Mouse (Mus musculus) spleen, postnatal 36 days (tissue): ENCODE results near the gene 1700067P10Rik.
A peak's percentile ranks its signal among the peaks of the same experiment; 100 is the strongest.

ENCODE experiments used
- DNase-seq, 2 experiments: peaks; one replicate each; pipeline ENCODE4 v3.0.0; 2022; ENCODE audit warnings: low spot score in 2 of 2, mixed read lengths in 1 of 2

The 1700067P10Rik gene

DNA sequence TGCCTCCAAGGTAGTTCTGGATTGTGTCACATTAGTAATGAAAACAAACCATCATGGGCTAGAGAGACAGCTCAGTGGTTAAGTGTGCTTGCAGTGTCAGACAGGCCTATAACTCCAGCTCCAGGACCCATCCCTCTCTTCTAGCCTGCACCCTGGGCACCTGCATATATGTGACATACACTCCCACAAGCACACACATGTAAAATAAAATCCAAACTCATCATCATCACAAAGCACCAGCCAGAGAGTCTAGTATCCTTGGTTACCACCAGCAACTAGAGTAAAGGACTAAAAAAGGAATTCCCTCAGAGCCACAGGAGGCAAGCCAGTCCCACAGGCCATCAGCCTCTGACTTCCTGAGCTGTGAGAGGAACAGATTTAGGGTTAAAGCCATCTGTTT is at the start of gene 1700067P10Rik:
TSS of gene 1700067P10Rik (plus strand) at position 301 of the 400 bp plus-strand sequence.
- no peak for DNase-seq

DNA sequence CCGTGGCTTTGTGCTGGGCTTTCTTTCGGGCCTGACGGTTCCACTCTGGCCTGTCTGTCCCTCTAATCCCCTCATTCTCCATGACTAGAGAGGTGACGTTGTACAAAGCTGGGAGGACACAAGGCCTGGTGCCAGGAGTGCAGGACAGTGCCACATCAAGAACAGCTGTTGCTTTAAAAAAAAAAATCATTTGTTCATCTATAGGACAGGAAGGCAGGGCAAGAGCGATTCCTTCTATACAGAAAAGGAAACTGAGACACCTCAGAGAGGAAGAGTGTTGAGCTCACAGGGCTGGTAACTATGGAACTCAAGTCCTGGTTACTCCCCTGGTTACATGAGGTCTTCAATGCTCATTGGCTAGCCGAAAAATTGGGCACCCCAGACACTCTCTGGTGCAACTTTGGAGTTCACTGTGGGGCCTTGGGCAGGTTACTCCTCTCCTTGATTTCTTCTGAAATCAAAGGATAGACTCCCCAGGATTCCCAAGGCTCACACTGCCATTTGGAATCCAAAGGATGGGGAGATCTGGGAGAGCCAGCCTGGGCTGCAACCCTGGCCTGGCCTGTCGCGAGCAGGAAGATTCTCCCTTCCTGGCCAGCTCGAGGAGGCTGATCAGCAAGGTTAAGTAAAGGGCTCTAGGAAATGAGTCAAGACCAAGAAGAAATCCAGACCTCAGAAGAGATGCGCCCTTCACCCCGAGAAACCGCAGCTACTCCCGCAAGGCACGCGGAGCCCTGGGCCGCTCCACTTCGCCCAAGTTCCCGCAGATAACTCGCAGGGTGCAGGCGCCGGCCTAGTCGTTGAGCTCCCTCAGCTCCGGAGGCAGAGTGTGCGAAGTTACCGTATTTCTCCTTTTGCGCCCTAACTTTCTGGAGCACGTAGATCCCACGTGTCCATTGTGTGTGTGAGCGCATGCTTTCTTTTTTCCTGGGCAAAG is 47.5 kb upstream of the 1700067P10Rik start:
- DNase-seq = peak; percentile 25 to 38

DNA sequence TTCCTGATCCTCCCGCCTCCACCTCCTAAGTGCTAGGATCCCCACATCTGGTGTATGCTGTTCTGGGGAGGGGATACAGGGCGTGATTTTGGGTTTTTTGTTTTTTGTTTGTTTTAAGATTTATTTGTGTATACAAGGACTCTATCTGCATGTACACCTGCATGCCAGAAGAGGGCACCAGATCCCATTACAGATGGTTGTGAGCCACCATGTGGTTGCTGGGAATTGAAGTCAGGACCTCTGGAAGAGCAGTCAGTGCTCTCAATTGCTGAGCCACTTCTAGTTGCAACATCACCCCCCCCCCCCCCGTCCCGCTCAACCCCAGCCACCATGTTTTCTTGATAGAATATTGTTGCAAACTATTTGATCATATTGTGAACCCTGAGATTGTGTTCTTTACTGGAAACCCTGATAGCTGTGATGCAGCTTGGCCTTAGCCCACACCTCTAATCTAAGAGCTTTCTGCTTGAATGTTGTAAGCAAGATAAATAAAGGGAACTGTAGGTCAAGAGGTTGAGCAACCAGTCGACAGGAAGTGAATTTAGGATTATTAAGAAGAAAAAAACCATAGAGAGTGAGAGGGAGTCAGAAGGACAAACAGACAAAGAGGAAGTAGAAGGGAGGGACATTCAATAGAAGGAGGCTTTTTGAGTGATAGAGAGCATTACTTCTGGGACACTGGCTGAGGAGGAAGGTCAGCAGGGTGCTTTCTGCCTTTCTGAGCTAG is 45.8 kb upstream of the 1700067P10Rik start:
- DNase-seq = no peak

DNA sequence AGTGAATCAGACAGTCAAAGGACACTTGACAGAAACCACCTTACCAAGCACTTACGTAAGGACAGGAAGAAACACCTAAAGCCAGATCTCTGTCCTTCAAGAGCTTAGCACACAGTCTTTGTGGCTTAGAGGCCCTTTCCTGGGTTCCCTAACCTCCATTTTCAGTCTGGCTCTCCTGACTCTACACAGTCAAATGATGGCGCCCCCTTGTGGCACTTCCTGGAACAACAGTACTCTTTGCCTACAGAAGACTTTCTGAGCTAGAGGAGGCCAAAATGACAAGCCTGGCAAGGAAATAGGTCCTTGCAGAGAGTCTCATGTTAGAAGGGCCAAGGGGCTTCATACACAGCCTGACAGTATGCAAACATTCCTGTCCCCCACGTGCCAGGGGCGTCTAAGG is 43.5 kb upstream of the 1700067P10Rik start:
- peak; percentile 56 to 69 for DNase-seq

DNA sequence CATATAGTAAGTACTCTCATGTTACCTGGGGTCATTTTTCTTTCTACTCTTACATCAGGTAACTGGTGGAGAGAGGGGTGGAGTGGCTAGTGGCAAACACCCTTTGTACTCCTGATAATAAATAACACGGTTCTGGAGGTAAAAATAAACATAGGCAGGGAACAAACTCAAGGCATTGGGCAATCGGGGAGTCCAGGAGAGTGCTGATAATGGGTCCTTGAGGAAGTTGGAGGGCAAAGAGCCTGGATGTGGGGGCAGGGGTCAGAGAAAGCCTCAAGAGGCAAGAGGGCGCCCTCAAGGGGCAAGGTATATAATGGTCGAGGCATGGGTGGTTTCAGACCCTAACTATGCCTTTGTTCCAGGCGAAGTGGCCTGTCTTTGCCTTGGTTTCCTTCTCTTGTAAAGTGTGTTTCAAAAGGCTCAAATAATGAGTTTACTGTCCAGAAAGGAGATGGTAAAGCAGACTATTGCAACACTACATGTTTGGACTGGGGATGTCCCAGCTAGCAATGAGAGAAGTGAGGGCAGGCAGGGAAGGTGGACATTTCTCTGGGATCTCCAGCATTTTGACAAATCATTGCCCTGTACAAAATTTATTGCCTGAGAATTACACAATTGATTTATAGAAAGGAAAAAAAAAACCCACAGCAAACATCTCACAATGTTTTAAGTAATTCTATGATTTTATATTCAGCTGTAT is 37.3 kb upstream of the 1700067P10Rik start:
- DNase-seq = no peak

DNA sequence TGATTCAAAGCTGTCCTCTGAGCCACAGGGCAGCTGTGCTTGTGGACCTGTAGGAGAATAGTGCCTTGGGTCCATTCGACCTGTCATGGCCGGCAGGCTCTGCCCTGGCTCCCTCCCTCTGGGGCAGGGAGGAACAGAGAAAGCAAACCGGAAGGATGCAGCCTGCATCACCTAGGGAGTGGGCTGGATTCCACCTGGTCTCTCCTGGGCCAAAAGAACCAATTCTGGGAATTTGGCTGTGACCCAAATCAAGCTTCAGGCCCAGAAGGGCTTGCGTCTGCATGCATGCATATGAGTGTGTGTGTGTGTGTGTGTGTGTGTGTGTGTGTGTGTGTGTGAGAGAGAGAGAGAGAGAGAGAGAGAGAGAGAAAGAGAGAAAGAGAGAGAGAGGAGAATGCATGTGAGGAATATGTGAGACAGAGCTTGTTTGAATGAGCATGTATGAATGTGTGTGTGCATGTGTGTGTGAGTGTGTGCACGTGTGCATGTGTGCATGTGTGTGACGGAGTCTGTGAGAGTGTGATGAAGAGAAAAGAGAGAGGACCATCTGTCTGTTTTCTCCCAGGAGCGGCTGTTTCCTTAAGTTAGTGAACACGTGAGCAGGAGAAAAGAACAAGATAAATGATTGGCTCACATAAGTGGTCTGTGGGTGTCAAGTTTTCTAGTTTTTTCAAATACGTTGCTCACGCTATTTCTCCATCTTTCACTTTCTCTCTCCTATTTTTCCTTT is 36.6 kb upstream of the 1700067P10Rik start:
- no peak for DNase-seq

DNA sequence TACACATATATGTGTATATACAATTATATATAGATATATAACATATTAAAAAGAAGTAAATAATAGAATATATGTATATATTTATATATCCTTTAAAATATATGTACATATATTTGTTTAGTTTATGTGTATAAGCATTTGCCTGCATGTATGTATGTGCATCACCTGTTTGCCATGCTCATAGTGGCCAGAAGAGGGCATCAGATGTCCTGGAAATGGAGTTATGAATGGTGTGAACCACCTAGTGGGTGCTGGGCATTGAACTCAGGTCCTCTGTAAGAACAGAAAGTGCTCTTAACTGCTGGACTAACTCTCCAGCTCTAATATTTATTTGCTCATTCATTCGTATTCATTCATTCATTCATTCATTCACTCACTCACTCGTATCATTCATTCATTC is 35.5 kb upstream of the 1700067P10Rik start:
- no peak for DNase-seq

DNA sequence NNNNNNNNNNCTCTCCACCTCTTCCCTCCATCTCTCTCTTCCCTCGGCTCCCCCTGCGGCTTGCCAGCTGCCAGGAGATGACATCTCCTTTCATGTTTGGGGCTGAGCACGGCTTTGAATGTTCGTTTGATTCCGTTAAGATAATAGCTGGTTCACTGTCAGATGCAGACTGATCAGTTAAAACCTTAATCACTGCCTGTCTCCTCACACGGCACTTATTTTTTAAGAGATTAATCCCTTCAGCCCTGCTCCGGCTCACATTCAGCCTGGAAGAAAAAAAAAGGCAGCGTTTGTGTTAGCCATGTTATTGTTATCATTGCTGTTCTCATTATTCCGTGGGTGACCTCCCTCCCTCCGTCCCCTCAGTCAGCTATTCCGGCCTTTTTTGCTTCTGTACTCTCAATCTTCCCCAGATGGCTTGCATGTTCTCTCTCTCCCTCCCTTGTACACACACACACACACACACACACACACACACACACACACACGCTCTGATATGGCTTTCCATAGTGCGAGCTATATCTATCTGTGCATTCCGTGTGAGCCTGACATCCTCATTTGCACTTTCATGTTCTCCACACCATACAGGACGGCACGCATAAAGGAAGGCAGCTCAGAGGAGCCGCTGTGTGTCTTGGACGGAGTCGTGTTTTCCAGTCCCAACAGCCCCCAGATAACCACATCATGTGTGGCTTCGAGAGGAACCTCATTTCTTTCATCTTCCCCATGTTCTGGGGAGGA is 33.9 kb upstream of the 1700067P10Rik start:
- DNase-seq = no peak

DNA sequence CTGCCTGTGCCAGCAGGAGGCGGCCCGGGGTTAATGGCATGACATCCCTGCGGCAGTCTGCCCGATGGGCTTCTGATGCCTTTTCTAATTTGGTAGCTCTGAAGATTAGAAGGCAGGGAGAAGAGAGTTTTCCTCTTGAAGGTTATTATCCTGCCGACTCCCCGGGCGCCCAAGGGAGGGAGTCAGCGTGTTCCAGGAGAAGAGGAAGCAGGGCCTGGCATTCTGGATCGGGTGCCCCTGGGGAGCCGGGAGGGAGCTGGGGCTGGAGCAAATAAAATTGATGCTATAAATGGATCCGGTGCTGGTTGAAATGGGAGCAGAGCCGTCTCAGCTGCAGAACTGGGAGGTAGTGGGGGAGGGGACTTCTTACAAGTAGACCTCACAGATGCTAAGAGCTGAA is 31.7 kb upstream of the 1700067P10Rik start:
- no peak for DNase-seq

DNA sequence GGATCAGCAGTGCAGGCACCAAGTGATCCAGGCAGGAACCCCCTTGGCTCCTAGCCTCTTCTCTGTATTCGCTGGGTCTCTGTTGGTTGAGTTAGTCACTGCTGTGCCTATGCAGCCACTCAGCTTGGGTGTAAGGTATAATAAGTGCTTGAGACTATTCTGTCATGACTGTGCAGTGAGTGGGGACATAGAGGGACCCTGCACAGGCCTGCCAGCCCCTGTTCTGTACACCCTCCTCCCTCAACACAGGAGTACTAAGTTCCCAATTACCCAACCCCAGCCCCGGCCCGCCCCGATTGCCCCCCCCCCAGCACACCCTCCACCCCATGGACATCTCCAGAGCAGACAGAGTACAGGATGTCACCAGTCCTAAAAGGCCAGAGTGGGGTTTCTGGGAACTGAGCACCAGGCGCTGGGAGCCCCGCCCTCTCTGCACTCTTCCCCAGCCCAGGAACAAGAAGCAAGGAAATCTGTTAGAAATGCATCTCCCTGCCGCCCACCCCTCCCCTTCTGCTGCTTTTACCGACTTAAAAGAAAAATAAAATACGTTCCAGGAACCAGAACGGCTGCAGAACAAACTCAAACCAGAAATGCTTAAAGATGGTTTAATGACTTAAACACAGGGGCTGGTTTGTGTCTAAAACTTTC is 24.8 kb upstream of the 1700067P10Rik start:
- no peak for DNase-seq

DNA sequence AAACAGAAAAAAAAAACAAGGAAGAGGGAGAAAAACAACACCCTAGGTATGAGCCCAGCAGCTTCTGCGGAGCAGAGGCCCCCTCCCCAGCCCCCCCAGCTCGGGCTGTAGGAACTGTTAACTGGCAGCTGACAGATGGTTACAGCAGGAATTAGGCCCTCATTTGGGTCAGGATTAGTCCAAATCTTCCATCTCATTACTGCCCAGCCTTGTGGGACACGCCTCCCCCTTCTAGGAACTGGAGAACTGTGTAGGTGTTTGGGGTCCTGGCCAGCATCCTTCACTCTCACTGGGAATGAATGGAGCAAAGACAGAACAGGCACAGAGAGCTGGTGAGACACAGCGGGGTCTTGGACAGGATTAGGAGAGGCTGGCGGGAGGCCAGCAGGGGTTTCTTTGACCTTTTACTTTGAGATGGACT is 24.0 kb upstream of the 1700067P10Rik start:
- DNase-seq = no peak

DNA sequence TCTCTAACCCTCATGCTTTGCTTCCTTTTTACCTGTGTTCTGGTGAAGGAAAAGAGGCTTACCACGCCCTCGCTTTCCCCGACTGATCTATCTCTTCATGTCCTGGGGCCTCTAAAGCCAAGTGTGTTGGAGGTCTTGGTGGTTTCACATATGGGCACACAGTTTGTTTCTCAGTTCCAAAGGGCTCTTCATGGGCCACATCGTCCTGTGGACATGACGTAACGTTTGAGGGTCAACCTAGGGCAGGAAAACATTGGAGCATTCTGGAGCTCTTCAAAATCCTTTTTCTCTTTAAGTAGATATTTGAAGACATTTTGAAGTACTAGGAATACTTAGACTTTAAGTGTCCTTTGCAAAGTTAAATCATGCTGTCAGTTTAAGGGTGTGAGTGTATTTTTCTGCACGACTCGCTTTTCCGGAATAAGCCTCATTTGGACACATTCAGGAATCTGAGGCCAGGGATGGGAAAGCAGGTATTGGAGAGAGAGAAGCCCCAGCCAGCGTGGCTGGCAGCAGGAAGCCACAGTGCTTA is 22.0 kb upstream of the 1700067P10Rik start:
- DNase-seq = no peak

DNA sequence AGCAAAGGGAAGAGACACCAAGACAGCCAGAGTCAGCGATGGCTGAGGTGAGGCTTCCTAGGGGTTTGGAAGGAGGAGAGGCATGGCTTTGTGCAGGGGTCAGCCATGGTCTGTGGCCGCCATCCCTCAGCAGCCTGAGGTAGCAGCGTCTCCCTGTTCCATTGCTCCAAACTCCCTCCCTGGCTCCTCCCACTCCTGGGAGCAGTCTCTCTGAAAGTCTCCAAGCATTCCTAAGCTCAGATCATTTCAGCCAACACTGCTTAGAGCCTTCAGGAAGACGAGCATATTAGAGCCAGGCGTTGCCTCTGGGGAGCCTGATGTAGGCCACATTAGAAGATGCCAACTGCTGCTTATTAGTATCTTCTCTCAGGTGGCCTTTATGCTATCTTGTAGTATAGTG is 21.4 kb upstream of the 1700067P10Rik start:
- DNase-seq = no peak

DNA sequence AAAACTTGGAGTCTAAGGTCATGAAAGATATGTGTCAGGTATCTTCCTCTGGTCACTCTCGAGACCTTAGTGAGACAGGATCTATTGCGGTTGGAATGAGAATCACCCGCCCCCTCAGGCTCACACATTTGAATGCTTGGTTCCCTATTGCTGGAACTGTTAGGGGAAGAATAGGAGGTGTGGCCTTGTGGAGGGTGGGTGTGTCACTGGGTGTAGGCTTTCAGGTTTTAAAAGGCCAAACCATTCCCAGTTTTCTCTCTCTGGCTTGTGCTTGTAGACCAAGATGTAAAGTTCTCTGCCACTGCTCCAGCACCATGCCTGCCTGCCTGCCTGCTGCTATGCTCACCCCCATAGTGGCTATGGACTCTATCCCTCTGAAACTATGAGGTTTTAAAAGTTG is 8.5 kb upstream of the 1700067P10Rik start:
- no peak for DNase-seq

DNA sequence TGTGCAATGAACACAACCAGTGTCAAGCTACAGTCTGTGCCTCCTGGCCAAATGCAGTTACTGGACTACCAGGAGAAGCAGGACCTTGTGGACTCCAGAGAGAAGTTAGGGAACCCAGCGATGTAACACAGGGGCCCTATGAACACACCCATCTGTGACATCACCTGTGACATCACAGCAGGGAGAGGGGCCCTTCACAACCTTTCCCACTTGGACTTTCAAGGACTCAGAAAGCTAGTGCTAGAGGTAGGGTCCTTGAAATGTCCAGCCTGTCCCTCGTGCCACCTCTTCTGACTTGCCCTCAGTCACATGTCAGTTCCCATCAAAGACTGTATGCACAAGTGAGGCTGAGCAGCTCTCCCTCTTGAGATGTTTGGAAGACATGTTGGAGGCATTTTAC is 327 bp downstream of the 1700067P10Rik start:
- DNase-seq = no peak

DNA sequence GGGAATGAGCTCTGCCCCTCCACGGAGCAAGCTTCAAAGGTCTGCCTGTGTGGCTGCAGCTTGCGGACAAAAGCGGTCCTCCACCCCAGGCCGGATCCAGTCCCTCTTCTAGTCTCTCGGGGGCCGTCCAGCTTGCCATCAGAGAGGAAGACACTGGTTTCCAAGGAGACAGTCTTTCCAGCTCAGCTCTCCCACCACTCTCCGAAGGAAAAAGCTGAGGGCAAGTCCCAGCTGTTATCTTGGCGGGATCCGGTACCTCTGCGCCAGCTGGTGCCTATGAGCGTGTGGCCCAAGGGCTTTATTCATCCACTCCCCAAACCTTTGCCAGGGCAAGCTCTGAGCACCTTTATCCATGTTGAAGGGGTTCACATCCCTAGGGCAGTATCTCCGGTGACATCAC is 1.2 kb downstream of the 1700067P10Rik start:
- DNase-seq = no peak

DNA sequence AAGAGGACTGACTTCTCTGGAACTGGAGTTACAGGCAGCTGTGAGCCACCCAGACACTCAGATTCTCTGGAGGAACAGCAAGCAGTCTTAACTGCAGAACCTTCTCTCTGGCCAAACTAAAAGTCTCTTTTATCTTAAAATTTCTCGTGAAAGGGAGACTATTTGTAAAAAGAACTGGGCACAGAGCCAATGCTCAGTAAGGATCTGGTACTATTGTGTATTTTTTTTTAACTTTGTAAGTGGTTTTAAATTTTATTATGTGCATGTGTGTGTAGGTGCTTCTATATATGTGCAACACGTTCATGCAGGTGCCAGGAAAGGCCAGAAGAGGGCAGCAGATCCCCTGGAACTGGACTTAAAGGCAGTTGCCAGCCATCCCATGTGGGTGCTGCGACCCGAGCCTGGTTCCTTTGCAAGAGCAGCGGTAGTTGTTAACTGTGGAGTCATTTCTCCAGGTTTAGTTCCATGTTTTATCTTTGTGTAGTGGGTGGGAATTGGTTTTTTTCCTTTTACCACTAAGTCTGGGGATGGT is 4.2 kb downstream of the 1700067P10Rik start:
- DNase-seq = no peak

DNA sequence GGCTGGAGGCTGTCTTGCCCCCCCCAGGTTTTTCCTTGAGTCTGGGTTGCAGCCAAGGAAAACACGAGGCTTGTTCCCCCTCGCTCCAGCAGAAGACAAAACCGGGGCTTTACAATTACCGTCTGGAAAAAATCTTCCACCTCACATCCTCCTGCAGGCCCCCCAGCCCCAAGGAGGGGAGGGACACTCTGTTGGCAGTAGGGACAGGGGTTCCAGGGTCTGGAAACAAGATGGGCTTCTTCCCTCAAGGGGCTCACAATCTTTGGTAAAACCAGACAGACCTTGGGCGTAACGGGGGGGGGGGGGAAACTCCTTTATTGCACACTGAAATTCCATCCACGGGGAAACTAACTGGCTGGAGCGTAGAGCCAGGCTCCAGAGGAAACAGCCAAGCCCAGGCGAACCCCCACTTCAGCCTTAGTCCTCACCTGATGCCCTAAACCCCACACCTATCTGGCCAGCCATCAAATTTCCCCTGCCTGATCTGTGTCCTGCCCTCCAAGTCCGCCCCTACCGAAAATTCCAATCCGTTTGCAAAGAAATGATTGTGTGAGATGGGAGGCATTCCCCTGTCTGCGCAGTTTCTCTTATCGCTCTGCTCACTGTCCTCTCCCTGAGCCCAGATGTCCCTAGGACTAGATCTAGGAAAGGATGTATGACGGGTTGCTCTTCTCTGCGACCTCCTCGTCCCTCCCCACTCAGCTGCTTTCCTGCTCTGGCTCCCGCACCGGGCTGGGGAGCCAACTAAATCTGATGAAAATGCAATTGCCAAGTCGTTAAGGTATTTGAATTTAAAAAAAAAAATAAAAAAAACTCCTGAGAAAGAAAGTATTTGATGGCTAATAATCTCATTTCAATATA is 5.9 kb downstream of the 1700067P10Rik start:
- DNase-seq = no peak

DNA sequence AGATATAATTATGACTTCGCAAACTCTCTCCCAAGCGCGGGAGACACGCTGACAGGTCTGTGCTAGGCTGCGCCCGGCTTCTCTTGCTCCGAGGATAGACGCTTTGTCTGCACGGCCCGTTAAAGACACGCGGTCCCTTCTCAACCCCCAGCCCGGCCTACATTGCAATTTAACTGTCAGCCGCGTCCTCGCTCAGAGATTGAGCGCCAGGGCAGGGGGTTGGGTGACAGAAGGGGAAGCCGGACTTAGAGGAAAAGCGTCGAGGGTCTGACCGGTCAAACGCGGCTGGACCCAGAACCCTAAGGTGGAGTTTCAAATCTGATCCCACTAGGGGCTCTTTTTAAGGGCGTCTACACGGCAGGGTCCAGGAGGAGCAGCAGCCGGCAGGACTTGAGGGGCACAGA is 6.6 kb downstream of the 1700067P10Rik start:
- no peak for DNase-seq
